ENCODE assay signal across 8 mouse cellular contexts in the genomic region with DNA sequence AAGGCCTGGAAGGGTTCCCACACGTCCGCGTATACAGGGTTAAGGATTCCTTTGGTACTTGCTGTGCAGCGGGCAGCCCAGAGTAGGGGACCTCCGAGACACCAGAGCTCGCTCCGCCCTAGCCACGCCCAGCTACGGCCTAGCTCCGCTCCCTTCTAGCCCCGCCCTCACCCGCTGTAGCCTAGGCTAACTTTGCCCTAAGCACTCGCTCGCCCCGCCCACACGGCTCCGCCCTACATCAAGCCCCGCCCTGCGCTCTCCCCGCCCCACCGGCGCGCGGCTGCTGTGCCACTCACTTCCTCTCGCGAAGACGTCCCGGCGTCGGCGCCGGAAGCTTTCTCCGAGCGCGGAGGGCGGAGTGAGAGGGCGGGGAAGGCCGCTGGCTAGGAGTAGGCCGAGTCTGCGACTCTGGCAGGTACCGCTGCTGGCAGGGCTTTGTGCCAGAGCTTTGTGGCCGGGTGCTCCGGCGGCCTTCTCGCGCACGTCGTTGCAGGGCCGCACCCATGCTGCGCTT. TPM values are rescaled to one million over a fixed set of nuclear protein-coding genes. Genes with fewer than 3 reads are reported as not detected.
DNase-seq lines count a peak whose midpoint lies in the region; ATAC-seq and TF ChIP-seq lines count a peak whose summit lies in the region.

A gene (plus strand): TSS at position 252 of the 514 bp plus-strand sequence.

- no peak for TF ChIP-seq CTCF in E14TG2a.4 (conservative IDR thresholded peaks at IDR 0.05; ENCODE audit: low read length)
- no peak for TF ChIP-seq CTCF in heart, postnatal 0 days (IDR thresholded peaks at IDR 0.05; ENCODE audit: low read depth)
- TF ChIP-seq CTCF in testis, adult 2 months (IDR thresholded peaks at IDR 0.05; ENCODE audit: control insufficient read depth, insufficient read depth, insufficient replicate concordance, low read depth, low read length): no peak

- H3K36me3 ChIP-seq in E14TG2a.4 (ENCODE audit: insufficient read depth, low read length): peaks cover 23% of the 10 kb centered on the region
- peaks cover 26% of the 10 kb centered on the region for H3K36me3 ChIP-seq in forebrain, embryonic 12.5 days (replicated peaks)
- peaks cover 28% of the 10 kb centered on the region for H3K36me3 ChIP-seq in heart, postnatal 0 days (replicated peaks; ENCODE audit: control insufficient read depth, insufficient read depth, low read length)
- H3K36me3 ChIP-seq in liver, embryonic 16.5 days (ENCODE audit: control insufficient read depth, insufficient read depth): 0 out of 2 replicates have a peak, but pooled peaks cover 4% of the 10 kb centered on the region
- H3K36me3 ChIP-seq in neural tube, embryonic 13.5 days: peaks cover 23% of the 10 kb centered on the region; the same call in 1 of the 2 replicates
- no peaks in the 10 kb centered on the region for H3K36me3 ChIP-seq in testis, adult 2 months (ENCODE audit: control insufficient read depth, insufficient read depth, low read length)

- ATAC-seq in forebrain, embryonic 12.5 days (ENCODE audit: low FRiP score): peak; percentile 99
- ATAC-seq in heart, postnatal 0 days (ENCODE audit: insufficient read depth, low read depth): peak; percentile 99
- peak; percentile 95 for ATAC-seq in liver, embryonic 16.5 days (ENCODE audit: low read depth)
- ATAC-seq in neural tube, embryonic 13.5 days (ENCODE audit: low read depth): peak; percentile 99

- no peak for TF ChIP-seq EP300 in heart, postnatal 0 days (IDR thresholded peaks at IDR 0.05; ENCODE audit: low read depth)

- H3K9me3 ChIP-seq in E14TG2a.4 (ENCODE audit: low read length): no peaks in the 10 kb centered on the region
- H3K9me3 ChIP-seq in forebrain, embryonic 12.5 days: no peaks in the 10 kb centered on the region
- no peaks in the 10 kb centered on the region for H3K9me3 ChIP-seq in heart, postnatal 0 days (replicated peaks; ENCODE audit: control insufficient read depth, low read length)
- H3K9me3 ChIP-seq in liver, embryonic 16.5 days (replicated peaks; ENCODE audit: control insufficient read depth, low read length): no peaks in the 10 kb centered on the region
- H3K9me3 ChIP-seq in neural tube, embryonic 13.5 days: no peaks in the 10 kb centered on the region

- peak within 1 kb of the TSS; percentile 75 for H3K9ac ChIP-seq in forebrain, embryonic 12.5 days
- H3K9ac ChIP-seq in heart, postnatal 0 days (replicated peaks; ENCODE audit: low read depth, low read length): peak within 1 kb of the TSS; percentile 84
- H3K9ac ChIP-seq in liver, embryonic 16.5 days (ENCODE audit: low read depth, low read length): peak within 1 kb of the TSS; percentile 87
- peak within 1 kb of the TSS; percentile 84 for H3K9ac ChIP-seq in neural tube, embryonic 13.5 days

- H3K4me3 ChIP-seq in E14TG2a.4 (replicated peaks; ENCODE audit: low read length): peak within 1 kb of the TSS; percentile 94
- H3K4me3 ChIP-seq in forebrain, embryonic 12.5 days (replicated peaks): peak within 1 kb of the TSS; percentile 75
- H3K4me3 ChIP-seq in heart, postnatal 0 days (ENCODE audit: low read depth, low read length): peak within 1 kb of the TSS; percentile 74
- peak within 1 kb of the TSS; percentile 79 for H3K4me3 ChIP-seq in liver, embryonic 16.5 days (ENCODE audit: low read depth, low read length)
- H3K4me3 ChIP-seq in neural tube, embryonic 13.5 days: peak within 1 kb of the TSS; percentile 60
- peak within 1 kb of the TSS; percentile 90 for H3K4me3 ChIP-seq in testis, adult 2 months (ENCODE audit: control insufficient read depth, low read depth, low read length)

- TF ChIP-seq POLR2A in testis, adult 2 months (IDR thresholded peaks at IDR 0.05; ENCODE audit: control insufficient read depth, low read depth, low read length): peak; percentile 79; the same call in 1 of the 2 replicates

- peak within 1 kb of the TSS; percentile 70 for H3K4me2 ChIP-seq in forebrain, embryonic 12.5 days
- peak within 1 kb of the TSS; percentile 62 for H3K4me2 ChIP-seq in heart, postnatal 0 days (ENCODE audit: low read depth, low read length)
- peak within 1 kb of the TSS; percentile 94 for H3K4me2 ChIP-seq in liver, embryonic 16.5 days (ENCODE audit: low read depth, low read length)
- H3K4me2 ChIP-seq in neural tube, embryonic 13.5 days: peak within 1 kb of the TSS; percentile 80

- under 1% methylated on average over 50 of the region's 50 CpGs for WGBS in forebrain, embryonic 12.5 days
- under 1% methylated on average over 50 of the region's 50 CpGs for WGBS in heart, postnatal 0 days
- WGBS in liver, embryonic 16.5 days (ENCODE audit: insufficient replicate concordance): under 1% methylated on average over 50 of the region's 50 CpGs
- WGBS in neural tube, embryonic 13.5 days: under 1% methylated on average over 50 of the region's 50 CpGs

- H3K27me3 ChIP-seq in E14TG2a.4 (ENCODE audit: insufficient read depth, low read length): no peaks in the 10 kb centered on the region
- H3K27me3 ChIP-seq in forebrain, embryonic 12.5 days: no peaks in the 10 kb centered on the region
- H3K27me3 ChIP-seq in heart, postnatal 0 days (ENCODE audit: control insufficient read depth, insufficient read depth, low read length): no peaks in the 10 kb centered on the region
- no peaks in the 10 kb centered on the region for H3K27me3 ChIP-seq in liver, embryonic 16.5 days (ENCODE audit: control insufficient read depth, insufficient read depth, low read depth, low read length)
- H3K27me3 ChIP-seq in neural tube, embryonic 13.5 days: no peaks in the 10 kb centered on the region
- H3K27me3 ChIP-seq in testis, adult 2 months (ENCODE audit: control insufficient read depth, insufficient read depth, low read length): no peaks in the 10 kb centered on the region

- DNase-seq in c-Kit-positive CD71-positive TER-119-positive erythroid progenitor cells, embryonic 14.5 days (ENCODE audit: low spot score): peak; percentile 99
- DNase-seq in heart, postnatal 0 days (ENCODE audit: low spot score): peak; percentile 99
- DNase-seq in kidney, postnatal 4 days: peak; percentile 100

- H3K4me1 ChIP-seq in E14TG2a.4 (replicated peaks; ENCODE audit: low read depth, low read length): peaks cover 23% of the 10 kb centered on the region
- H3K4me1 ChIP-seq in forebrain, embryonic 12.5 days: peaks cover 23% of the 10 kb centered on the region
- H3K4me1 ChIP-seq in heart, postnatal 0 days (ENCODE audit: control insufficient read depth, insufficient read depth): peaks cover 7% of the 10 kb centered on the region; the same call in 1 of the 2 replicates
- H3K4me1 ChIP-seq in liver, embryonic 16.5 days (ENCODE audit: control insufficient read depth, low read depth, low read length): peaks cover 19% of the 10 kb centered on the region
- peaks cover 29% of the 10 kb centered on the region for H3K4me1 ChIP-seq in neural tube, embryonic 13.5 days (replicated peaks)
- H3K4me1 ChIP-seq in testis, adult 2 months (ENCODE audit: control insufficient read depth, insufficient read depth, low read length): no peaks in the 10 kb centered on the region

- peak within 1 kb of the TSS; percentile 87 for H3K27ac ChIP-seq in forebrain, embryonic 12.5 days
- peak within 1 kb of the TSS; percentile 92 for H3K27ac ChIP-seq in heart, postnatal 0 days (ENCODE audit: low read depth)
- peak within 1 kb of the TSS; percentile 94 for H3K27ac ChIP-seq in liver, embryonic 16.5 days (ENCODE audit: low read length)
- H3K27ac ChIP-seq in neural tube, embryonic 13.5 days (replicated peaks): peak within 1 kb of the TSS; percentile 84
- H3K27ac ChIP-seq in testis, adult 2 months (ENCODE audit: control insufficient read depth, insufficient read depth, low read depth, low read length): peak within 1 kb of the TSS; percentile 46

RNA-seq across cellular contexts. Expression of the gene that starts here (rescaled TPM):
- 121 and 127 TPM in 2 replicates for polyA plus RNA-seq in forebrain, embryonic 12.5 days (2016; fragmentation: Nextera tagmentation; extraction: Ambion mirVana)
- 26.9 and 33.7 TPM in 2 replicates for total RNA-seq in heart, postnatal 0 days (2014; rRNA removed; ENCODE audit: low replicate concordance)
- 48.7 and 52.5 TPM in 2 replicates for polyA plus RNA-seq in heart, postnatal 0 days (2015; fragmentation: Nextera tagmentation; extraction: Ambion mirVana)
- polyA plus RNA-seq in liver, embryonic 16.5 days (2015; fragmentation: Nextera tagmentation; extraction: Ambion mirVana): 22.2 and 23.0 TPM in 2 replicates
- 112 and 128 TPM in 2 replicates for polyA plus RNA-seq in neural tube, embryonic 13.5 days (2015; fragmentation: Nextera tagmentation; extraction: Ambion mirVana)
- 17.7 and 22.4 TPM in 2 replicates for polyA plus RNA-seq in testis, adult 2 months (2012; rRNA removed)

Comparison
In these comparisons a context has a peak if more than half of its experiments do, and no peak if none do; other contexts are left out.
1. Peak in every context shown above with its lines: DNase-seq, ATAC-seq, H3K4me3 ChIP-seq and H3K27ac ChIP-seq.